Mouse (Mus musculus) bone marrow macrophage, adult 2 months (primary cell): ENCODE measurements around the gene Trappc3.

ENCODE experiments used
- CTCF ChIP-seq: IDR thresholded peaks from 2 replicates; pipeline ENCODE4 v1.5.1; 2012; ENCODE audit warnings: low read depth, mild to moderate bottlenecking, low read length, moderate library complexity
- POLR2A ChIP-seq: IDR thresholded peaks from 2 replicates; pipeline ENCODE4 v1.6.1; 2012; ENCODE audit warnings: mild to moderate bottlenecking, low read depth, low read length, borderline replicate concordance

GRCm38 (mm10) chr4:126296617-126297101 is 34.5 kb downstream of the Trappc3 start:
- TF ChIP-seq CTCF: no peak
- TF ChIP-seq POLR2A: no peak
